Mouse (Mus musculus): ENCODE measurements around the gene Acox3. TPM values are rescaled to one million over a fixed set of nuclear protein-coding genes. Genes with fewer than 3 reads are reported as not detected.

The Acox3 gene
- polyA plus RNA-seq, 1 experiment from 2014 or later = 15.5 TPM

DNA sequence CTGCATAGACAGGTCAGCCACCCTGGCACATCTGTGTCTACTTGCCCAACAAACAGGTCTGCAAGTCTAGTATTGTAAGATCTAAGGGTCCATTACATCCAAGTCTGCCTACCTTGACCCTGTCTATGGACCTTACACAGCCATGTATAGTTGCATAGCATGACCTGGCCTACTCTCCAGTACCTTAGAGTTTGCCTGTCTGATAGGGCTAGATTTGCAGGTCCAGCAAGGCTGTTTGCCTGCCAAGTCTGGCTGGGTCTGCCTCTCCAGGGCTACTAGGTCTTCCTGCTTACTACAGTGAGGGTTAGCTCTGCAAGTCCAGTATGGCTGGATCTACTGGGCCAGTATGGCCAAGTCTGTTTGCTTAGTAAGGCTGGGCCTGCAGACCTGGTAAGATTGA lies 41.0 kb downstream of the Acox3 start:
- Histone ChIP-seq H3K9me3 (no peaks in the 10 kb centered on the region), H3K4me1 (0 out of 2 replicates have a peak, but pooled peaks cover 6% of the 10 kb centered on the region), H3K27me3 (no peaks in the 10 kb centered on the region), H3K4me2 (replicated peaks) (no peak overlapping the region), H3K9ac (replicated peaks) (no peak overlapping the region), H3K4me3 (no peak overlapping the region), H3K27ac (replicated peaks) (no peak overlapping the region), H3K36me3 (no peaks in the 10 kb centered on the region)
- no peak for ATAC-seq (replicated peaks)

DNA sequence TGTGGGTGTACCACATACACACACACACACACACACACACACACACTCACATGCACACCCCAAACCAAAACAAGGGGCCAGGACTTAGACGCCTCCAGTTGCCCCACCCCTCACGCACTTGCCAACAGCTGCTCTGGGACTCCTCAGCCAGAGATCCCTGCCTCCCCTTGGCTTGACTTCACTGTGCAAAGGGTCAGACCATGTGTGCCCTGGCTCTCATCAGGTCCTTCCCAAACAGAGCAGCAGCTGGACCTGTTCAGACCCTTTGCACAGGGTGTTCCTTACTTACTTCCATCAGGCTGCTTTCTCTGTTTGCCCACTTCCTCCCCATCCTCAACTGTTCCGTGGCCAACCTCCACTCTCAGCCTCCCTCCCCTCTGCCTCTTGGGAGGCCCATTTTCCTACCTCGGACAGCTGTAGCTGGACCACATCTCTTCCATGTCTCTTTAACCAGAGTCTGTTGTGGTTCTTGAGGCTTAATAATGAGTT lies 42.0 kb downstream of the Acox3 start:
- no peak for ATAC-seq (replicated peaks)
- Histone ChIP-seq H3K27ac (replicated peaks) (no peak overlapping the region), H3K4me2 (replicated peaks) (no peak overlapping the region), H3K36me3 (no peaks in the 10 kb centered on the region), H3K27me3 (no peaks in the 10 kb centered on the region), H3K9ac (replicated peaks) (no peak overlapping the region), H3K4me3 (no peak overlapping the region), H3K9me3 (no peaks in the 10 kb centered on the region), H3K4me1 (0 out of 2 replicates have a peak, but pooled peaks cover 8% of the 10 kb centered on the region)
- WGBS = 78% methylated on average over 4 of the region's 4 CpGs

DNA sequence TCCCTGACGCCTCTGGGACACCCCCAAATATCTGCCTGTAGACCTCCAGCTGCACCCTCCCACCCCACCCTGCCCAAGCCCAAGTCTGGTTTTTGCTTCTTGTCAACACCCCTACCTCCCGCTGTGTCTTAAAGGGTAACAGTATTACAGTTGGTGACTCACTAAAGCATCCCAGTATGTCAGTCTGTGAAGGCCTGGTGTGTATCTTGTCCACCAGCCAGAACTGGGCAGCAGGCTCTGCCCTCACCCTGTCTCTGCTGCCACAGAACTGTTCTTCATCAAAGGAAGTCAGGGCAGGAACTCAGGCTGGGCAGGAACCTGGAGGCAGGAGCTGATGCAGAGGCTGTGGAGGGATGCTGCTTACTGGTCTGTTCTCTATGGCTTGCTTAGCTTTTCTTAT lies 43.6 kb downstream of the Acox3 start:
- H3K4me2 ChIP-seq (replicated peaks) = no peak overlapping the region
- H3K27me3 ChIP-seq = no peaks in the 10 kb centered on the region
- 91% methylated on average over 2 of the region's 2 CpGs for WGBS
- no peak overlapping the region for H3K4me3 ChIP-seq
- no peak overlapping the region for H3K9ac ChIP-seq (replicated peaks)
- H3K36me3 ChIP-seq = no peaks in the 10 kb centered on the region
- no peak for ATAC-seq (replicated peaks)
- H3K4me1 ChIP-seq = 0 out of 2 replicates have a peak, but pooled peaks cover 8% of the 10 kb centered on the region
- no peaks in the 10 kb centered on the region for H3K9me3 ChIP-seq
- H3K27ac ChIP-seq (replicated peaks) = no peak overlapping the region

DNA sequence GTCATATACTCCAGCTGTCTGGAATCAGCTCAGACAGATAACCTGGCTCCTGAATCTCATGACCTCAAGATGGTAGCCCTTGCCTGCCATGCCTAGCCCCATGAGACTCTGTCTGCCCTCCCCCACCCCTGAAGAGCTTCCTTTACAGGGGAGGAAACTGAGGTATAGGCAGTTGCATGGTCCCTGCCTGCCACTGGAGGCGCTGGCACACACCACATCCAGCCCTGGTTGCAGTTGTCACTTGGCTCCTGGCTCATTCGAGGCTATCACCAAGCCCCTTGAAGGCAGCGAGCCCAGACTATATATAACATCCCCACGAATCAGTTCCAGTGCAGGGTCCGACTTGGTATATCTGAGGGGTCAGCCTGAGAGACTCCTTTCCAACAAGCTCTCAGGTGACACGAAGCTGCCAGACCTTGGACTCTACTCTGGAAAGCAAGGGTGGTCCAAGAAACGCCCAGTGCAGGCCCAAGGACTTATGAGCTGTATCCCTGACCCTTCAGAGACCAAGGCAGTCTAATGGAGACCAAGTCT lies 44.5 kb downstream of the Acox3 start:
- Histone ChIP-seq H3K9me3 (no peaks in the 10 kb centered on the region), H3K27ac (replicated peaks) (no peak overlapping the region), H3K4me1 (0 out of 2 replicates have a peak, but pooled peaks cover 8% of the 10 kb centered on the region), H3K9ac (replicated peaks) (no peak overlapping the region), H3K4me3 (no peak overlapping the region), H3K36me3 (no peaks in the 10 kb centered on the region), H3K4me2 (replicated peaks) (no peak overlapping the region), H3K27me3 (no peaks in the 10 kb centered on the region)
- no peak for ATAC-seq (replicated peaks)
- WGBS = 65% methylated on average over 7 of the region's 7 CpGs

DNA sequence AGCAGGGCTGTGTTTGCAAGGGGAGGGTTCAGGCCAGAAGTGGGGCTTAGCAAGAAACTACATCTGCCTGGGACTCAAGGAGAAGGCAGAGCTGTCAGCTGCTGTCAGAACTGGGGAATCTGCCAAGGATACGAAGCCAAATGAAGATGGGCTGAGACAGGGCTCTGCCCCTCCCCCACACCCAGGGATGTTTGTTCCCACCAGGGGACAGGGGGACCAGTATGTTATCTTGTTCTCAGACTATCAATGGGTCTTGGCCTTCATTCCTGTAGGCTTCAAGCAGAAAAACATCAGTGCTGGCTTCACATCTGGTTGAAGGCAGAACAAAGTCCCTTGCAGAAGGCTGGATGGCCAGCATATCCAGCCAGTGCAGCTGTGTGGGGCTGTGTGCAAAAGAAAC lies 45.8 kb downstream of the Acox3 start:
- no peaks in the 10 kb centered on the region for H3K9me3 ChIP-seq
- H3K36me3 ChIP-seq = no peaks in the 10 kb centered on the region
- no peak overlapping the region for H3K9ac ChIP-seq (replicated peaks)
- no peaks in the 10 kb centered on the region for H3K27me3 ChIP-seq
- 24% methylated on average over 1 of the region's 1 CpGs for WGBS
- peak; percentile 41; the same call in 1 of the 2 replicates for ATAC-seq (replicated peaks)
- H3K27ac ChIP-seq (replicated peaks) = no peak overlapping the region
- no peak overlapping the region for H3K4me2 ChIP-seq (replicated peaks)
- no peak overlapping the region for H3K4me3 ChIP-seq
- 0 out of 2 replicates have a peak, but pooled peaks cover 8% of the 10 kb centered on the region for H3K4me1 ChIP-seq

DNA sequence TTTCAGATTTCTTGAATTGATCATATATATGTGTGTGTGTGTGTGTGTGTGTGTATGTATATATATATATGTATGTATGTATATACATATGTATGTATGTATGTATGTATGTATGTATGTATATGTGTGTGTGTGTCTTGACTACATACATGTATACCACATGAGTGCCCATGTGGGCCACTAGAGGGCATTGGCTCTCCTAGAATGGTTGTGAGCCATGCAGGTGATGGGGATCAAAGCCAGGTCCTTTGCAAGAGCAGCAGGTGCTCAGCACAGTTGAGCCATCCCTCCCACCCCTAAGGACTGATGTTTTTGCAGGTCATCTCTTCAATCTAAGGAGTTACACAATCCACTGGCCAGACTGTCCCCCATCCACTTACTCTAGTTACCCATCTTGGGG lies 46.5 kb downstream of the Acox3 start:
- Histone ChIP-seq H3K9ac (replicated peaks) (no peak overlapping the region), H3K4me1 (0 out of 2 replicates have a peak, but pooled peaks cover 8% of the 10 kb centered on the region), H3K4me2 (replicated peaks) (no peak overlapping the region), H3K36me3 (no peaks in the 10 kb centered on the region), H3K27me3 (no peaks in the 10 kb centered on the region), H3K4me3 (no peak overlapping the region), H3K27ac (replicated peaks) (no peak overlapping the region), H3K9me3 (no peaks in the 10 kb centered on the region)
- no peak for ATAC-seq (replicated peaks)

DNA sequence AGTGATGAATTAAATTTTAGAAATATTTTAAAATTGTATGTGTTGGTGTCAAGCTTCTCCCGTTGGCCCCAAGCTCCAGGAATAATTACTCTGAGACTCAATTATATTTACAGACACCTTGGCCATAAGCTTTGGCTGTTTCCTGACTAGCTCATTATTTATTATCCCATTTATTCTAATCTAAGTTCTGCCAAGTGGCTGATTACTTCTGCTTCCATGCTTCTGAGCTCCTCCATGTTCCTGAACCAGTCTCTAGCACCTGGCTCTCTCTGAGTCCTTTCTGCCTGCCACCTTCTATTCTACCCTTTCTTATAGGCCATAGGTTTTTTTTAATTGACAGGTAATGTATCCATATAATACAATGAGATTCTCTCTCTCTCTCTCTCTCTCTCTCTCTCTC lies 47.9 kb downstream of the Acox3 start:
- Histone ChIP-seq H3K36me3 (no peaks in the 10 kb centered on the region), H3K4me1 (0 out of 2 replicates have a peak, but pooled peaks cover 8% of the 10 kb centered on the region), H3K4me2 (replicated peaks) (no peak overlapping the region), H3K27ac (replicated peaks) (no peak overlapping the region), H3K9me3 (no peaks in the 10 kb centered on the region), H3K4me3 (no peak overlapping the region), H3K9ac (replicated peaks) (no peak overlapping the region), H3K27me3 (no peaks in the 10 kb centered on the region)
- 46% methylated on average over 1 of the region's 1 CpGs for WGBS
- ATAC-seq (replicated peaks) = no peak

DNA sequence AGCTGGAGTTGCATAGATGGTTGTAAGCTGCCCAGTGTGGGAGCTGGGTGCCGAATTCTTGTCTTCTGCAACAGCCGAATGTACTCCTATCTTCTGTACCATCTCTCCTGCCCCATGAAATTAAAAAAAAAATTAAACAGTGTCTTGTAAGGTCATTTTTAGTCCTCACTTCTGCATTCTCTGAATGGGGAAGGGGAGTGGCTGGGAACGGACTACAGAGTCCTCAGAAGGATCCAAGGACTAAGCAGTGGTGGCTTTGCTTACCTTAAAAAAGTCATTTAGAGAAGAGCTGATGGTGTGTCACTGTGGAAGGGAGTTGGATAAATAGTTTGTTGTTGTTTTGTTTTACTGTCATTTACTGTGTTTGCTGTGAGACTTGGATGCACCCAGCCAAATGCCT lies 48.4 kb downstream of the Acox3 start:
- Histone ChIP-seq H3K36me3 (no peaks in the 10 kb centered on the region), H3K4me3 (no peak overlapping the region), H3K4me1 (0 out of 2 replicates have a peak, but pooled peaks cover 8% of the 10 kb centered on the region), H3K27ac (replicated peaks) (no peak overlapping the region), H3K9ac (replicated peaks) (no peak overlapping the region), H3K27me3 (no peaks in the 10 kb centered on the region), H3K9me3 (no peaks in the 10 kb centered on the region), H3K4me2 (replicated peaks) (no peak overlapping the region)
- ATAC-seq (replicated peaks) = no peak
- WGBS = 84% methylated on average over 3 of the region's 3 CpGs

DNA sequence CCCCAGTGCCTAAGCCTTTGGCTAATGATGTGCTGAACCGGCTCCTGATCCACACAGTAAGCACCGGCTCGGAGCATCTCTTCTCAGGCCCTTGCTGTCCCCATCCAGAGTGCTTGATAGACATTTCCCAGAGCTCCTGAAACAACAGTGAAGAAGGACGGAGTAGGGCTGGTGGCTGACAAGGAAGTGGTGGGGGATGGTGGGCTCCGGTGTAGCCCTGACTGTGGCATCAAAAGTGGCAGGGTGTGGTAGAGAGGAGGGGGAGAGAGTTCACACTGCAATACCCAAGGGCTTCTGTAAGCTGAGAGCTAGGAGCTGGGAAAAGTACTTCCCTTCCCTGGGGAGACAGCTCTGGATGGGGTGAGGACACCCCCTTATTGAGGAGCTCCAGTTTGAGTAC lies 48.9 kb downstream of the Acox3 start:
- Histone ChIP-seq H3K9ac (replicated peaks) (no peak overlapping the region), H3K36me3 (no peaks in the 10 kb centered on the region), H3K4me3 (no peak overlapping the region), H3K4me2 (replicated peaks) (no peak overlapping the region), H3K4me1 (0 out of 2 replicates have a peak, but pooled peaks cover 8% of the 10 kb centered on the region), H3K27ac (replicated peaks) (no peak overlapping the region), H3K9me3 (no peaks in the 10 kb centered on the region), H3K27me3 (no peaks in the 10 kb centered on the region)
- 79% methylated on average over 5 of the region's 5 CpGs for WGBS
- ATAC-seq (replicated peaks) = no peak

DNA sequence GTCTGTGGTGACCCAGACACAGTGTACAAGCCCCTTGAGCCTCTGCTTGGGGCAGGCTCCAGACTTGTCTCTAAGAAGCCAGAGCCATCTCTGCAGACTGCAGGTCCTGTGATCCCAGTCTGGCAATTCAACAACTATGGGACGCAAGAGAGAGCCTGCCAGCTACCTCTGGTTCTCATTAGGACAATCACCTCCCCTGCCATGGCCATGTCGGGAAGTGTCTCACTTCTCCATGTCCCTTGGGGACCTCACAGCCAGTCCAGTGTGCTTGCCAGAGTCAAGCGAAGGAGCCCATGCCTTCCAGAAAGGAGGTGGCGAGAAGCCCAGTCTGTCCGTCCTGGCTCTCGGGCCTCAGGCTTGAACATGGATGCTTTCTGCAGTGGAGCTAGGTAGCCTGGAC lies 50.0 kb downstream of the Acox3 start:
- Histone ChIP-seq H3K9ac (replicated peaks) (no peak overlapping the region), H3K36me3 (no peaks in the 10 kb centered on the region), H3K4me1 (0 out of 2 replicates have a peak, but pooled peaks cover 8% of the 10 kb centered on the region), H3K4me3 (no peak overlapping the region), H3K27ac (replicated peaks) (no peak overlapping the region), H3K27me3 (no peaks in the 10 kb centered on the region), H3K4me2 (replicated peaks) (no peak overlapping the region), H3K9me3 (no peaks in the 10 kb centered on the region)
- 90% methylated on average over 6 of the region's 6 CpGs for WGBS
- ATAC-seq (replicated peaks) = no peak

DNA sequence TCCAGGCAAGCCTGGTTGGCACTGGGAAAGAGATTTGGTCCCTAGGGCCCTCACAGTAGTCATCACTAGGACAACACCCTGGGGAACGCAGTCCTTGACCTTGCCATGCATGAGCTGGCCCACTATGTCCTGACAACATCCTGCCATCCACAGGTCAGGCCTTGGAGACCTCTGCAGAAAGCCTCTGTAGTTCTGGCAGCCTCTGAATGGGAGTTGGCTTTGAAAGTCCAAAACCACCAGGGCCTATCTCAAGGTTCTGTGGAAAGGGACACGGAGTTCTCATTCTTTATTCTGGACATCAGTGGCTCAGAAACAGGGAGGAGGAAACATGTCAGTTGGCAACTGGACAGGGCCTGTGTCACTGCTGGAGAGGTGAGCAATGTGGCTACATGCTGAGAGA lies 53.2 kb downstream of the Acox3 start:
- Histone ChIP-seq H3K27ac (replicated peaks) (no peak overlapping the region), H3K9me3 (no peaks in the 10 kb centered on the region), H3K27me3 (no peaks in the 10 kb centered on the region), H3K4me2 (replicated peaks) (no peak overlapping the region), H3K36me3 (no peaks in the 10 kb centered on the region), H3K4me1 (no peaks in the 10 kb centered on the region), H3K4me3 (no peak overlapping the region), H3K9ac (replicated peaks) (no peak overlapping the region)
- 89% methylated on average over 2 of the region's 2 CpGs for WGBS
- ATAC-seq (replicated peaks) = no peak

DNA sequence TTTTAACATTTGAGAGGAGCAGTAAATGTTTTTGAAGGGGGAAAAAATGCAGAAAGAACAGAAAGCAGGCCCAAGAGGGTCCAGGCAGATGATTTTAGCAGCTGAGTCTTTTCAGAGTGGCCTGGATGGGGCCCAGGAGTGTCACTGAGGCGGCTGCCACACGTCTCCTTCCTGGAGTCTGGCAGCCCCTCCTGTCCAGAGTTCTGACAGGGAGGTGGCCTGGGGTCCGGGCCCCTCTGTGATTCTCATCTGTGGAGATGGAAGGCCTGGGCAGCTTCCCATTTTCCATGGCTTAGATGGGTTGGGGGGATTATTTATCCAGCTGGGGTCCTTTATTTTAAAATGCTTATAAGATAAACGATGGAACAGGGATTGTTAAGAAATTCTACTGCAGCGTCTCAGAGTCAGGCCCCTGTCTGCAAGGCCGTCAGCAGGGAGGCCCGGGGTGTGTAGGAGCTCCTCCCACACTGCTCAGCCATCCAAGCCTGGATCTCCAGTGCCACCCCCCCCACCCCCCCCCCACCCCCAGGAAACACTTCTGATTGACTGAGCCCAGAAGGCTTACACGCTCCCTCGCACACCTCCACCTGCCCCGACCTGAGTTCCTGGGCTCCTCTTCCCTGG lies 59.2 kb downstream of the Acox3 start:
- H3K4me3 ChIP-seq = no peak overlapping the region
- no peak overlapping the region for H3K9ac ChIP-seq (replicated peaks)
- H3K27me3 ChIP-seq = no peaks in the 10 kb centered on the region
- no peak for ATAC-seq (replicated peaks)
- 62% methylated on average over 10 of the region's 10 CpGs for WGBS
- no peaks in the 10 kb centered on the region for H3K9me3 ChIP-seq
- H3K27ac ChIP-seq (replicated peaks) = no peak overlapping the region
- H3K36me3 ChIP-seq = no peaks in the 10 kb centered on the region
- no peak overlapping the region for H3K4me2 ChIP-seq (replicated peaks)
- H3K4me1 ChIP-seq = no peaks in the 10 kb centered on the region

Measured in forebrain, embryonic 15.5 days (tissue).